Mouse (Mus musculus) heart, embryonic 14.5 days (tissue): ENCODE results near the gene Msh6. TPM values are rescaled to one million over a fixed set of nuclear protein-coding genes. Genes with fewer than 3 reads are reported as not detected.
"Not testable (repeated sequence)": the region's sequence is repeated elsewhere in the genome, so short reads cannot be mapped to it uniquely, and the experiment has no call there.

Experiments used
- ATAC-seq: fragments of 200-750 bp; cut with Nextera tagmentation; 2 replicates; pipeline ENCODE4 v1.8.0; 2017; ENCODE audit warnings: low read depth, moderate TSS enrichment; ENCODE audit not compliant: insufficient number of reproducible peaks, insufficient read depth, low FRiP score
- H3K27ac ChIP-seq, 2 experiments: fragments of 200-500 bp in 1 of 2; fragments of 300-500 bp in 1 of 2; sonication (generic) in 1 of 2; replicated peaks in 1 of 2; 2 replicates each; pipeline ENCODE4 v1.5.1; 2012 to 2014; ENCODE audit warnings: low read depth in 2 of 2, low read length in 2 of 2, control low read depth in 1 of 2, mild to moderate bottlenecking in 1 of 2, mixed read lengths in 1 of 2; ENCODE audit not compliant: control insufficient read depth in 1 of 2, insufficient read depth in 1 of 2
- H3K27me3 ChIP-seq: fragments of 300-500 bp; sonication (generic); 2 replicates; pipeline ENCODE4 v1.6.1; 2014; ENCODE audit warnings: mild to moderate bottlenecking, low read length, control low read depth; ENCODE audit not compliant: control insufficient read depth, insufficient read depth
- H3K36me3 ChIP-seq: fragments of 300-500 bp; sonication (generic); 2 replicates; pipeline ENCODE4 v1.6.1; 2014; ENCODE audit warnings: mild to moderate bottlenecking, control low read depth, low read length, mixed read lengths; ENCODE audit not compliant: control insufficient read depth, insufficient read depth
- H3K4me1 ChIP-seq, 2 experiments: fragments of 200-500 bp in 1 of 2; fragments of 300-500 bp in 1 of 2; sonication (generic) in 1 of 2; 2 replicates each; pipeline ENCODE4 v1.6.1; 2012 to 2014; ENCODE audit warnings: low read length in 2 of 2, control low read depth in 1 of 2, mixed read lengths in 1 of 2; ENCODE audit not compliant: control insufficient read depth in 2 of 2, insufficient read depth in 2 of 2
- H3K4me2 ChIP-seq: fragments of 300-500 bp; sonication (generic); 2 replicates; pipeline ENCODE4 v1.6.1; 2014; ENCODE audit warnings: mild to moderate bottlenecking, low read length
- H3K4me3 ChIP-seq, 2 experiments: fragments of 200-500 bp in 1 of 2; fragments of 300-500 bp in 1 of 2; sonication (generic) in 1 of 2; 2 replicates each; pipeline ENCODE4 v1.5.1; 2012 to 2014; ENCODE audit warnings: low read length in 2 of 2, mild to moderate bottlenecking in 2 of 2, control low read depth in 1 of 2, low read depth in 1 of 2, moderate library complexity in 1 of 2; ENCODE audit not compliant: control insufficient read depth in 1 of 2, insufficient read depth in 1 of 2
- H3K9ac ChIP-seq: fragments of 300-500 bp; sonication (generic); 2 replicates; pipeline ENCODE4 v1.6.1; 2014; ENCODE audit warnings: mild to moderate bottlenecking, low read length
- H3K9me3 ChIP-seq: fragments of 300-500 bp; sonication (generic); 2 replicates; pipeline ENCODE4 v1.6.1; 2016; ENCODE audit warnings: low read length, control low read depth; ENCODE audit not compliant: control insufficient read depth
- WGBS: fragments of 180-500 bp; shearing (Covaris S2); extraction: QIAGEN DNeasy Blood & Tissue Kit; methylation state at CpG from one replicate; pipeline ENCODE4 v1.1.7; 2014; 5-methylcytosine and 5-hydroxymethylcytosine counted together
- polyA plus RNA-seq: library from polyadenylated mRNA; unstranded; fragments of >200 nt; fragmentation: Nextera tagmentation; extraction: Ambion mirVana; gene quantifications from 2 replicates; pipeline ENCODE4 v1.2.1, GENCODE M21; 2014

Gene Msh6
- 27.0 and 29.8 TPM in 2 replicates for polyA plus RNA-seq

DNA sequence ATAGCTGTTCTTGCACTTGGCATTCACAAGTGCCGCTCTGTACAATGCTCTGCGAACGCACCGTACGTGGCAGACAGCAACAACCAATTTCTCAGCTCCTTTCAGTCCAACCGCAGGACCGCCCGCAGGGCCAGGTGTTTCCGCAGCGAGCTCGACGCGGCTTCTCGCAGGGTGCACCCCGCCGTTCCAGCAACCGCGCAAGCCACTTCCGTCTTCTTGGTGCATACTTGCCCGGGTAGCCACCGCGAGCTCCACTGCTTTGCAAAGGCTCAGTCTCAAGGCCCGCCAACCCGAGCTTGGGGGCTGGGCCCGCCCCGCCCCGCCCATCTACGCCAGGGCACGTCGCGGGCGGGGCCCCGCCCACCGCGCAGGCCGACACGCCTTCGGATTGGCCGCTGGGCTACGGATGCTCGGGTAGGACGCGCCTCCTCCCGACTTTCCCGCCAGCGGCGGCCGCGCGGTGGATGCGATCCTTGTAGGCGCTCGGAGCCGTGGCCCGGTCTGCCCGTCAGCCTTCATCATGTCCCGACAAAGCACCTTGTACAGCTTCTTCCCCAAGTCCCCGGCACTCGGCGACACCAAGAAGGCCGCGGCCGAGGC is at the start of gene Msh6:
TSS of gene Msh6 (plus strand) at position 434 of the 600 bp plus-strand sequence.
- Histone ChIP-seq H3K4me3 (peak within 1 kb of the TSS; percentile 67 to 96), H3K36me3 (peaks cover 8% of the 10 kb centered on the region; the same call in 1 of the 2 replicates), H3K27ac (peak within 1 kb of the TSS; percentile 63 to 83), H3K27me3 (no peaks in the 10 kb centered on the region), H3K4me2 (peak within 1 kb of the TSS; percentile 80), H3K9me3 (no peaks in the 10 kb centered on the region), H3K9ac (peak within 1 kb of the TSS; percentile 89), H3K4me1 (peaks cover 2 to 14% of the 10 kb centered on the region in 2 experiments; a peak in 2 of 4 replicates)
- peak; percentile 98 for ATAC-seq
- WGBS = under 1% methylated on average over 62 of the region's 63 CpGs

- Histone ChIP-seq H3K27me3 (no peaks in the 10 kb centered on the region), H3K4me2 (no peak overlapping the region), H3K4me3 (no peak overlapping the region), H3K27ac (no peak overlapping the region), H3K9me3 (no peaks in the 10 kb centered on the region), H3K36me3 (no peaks in the 10 kb centered on the region), H3K9ac (no peak overlapping the region), H3K4me1 (no peaks in the 10 kb centered on the region)
- no peak for ATAC-seq
- 68% methylated on average over 10 of the region's 10 CpGs for WGBS
Observed at GRCm38 (mm10) chr17:87934326-87934725, 40.5 kb upstream of the Msh6 start.

DNA sequence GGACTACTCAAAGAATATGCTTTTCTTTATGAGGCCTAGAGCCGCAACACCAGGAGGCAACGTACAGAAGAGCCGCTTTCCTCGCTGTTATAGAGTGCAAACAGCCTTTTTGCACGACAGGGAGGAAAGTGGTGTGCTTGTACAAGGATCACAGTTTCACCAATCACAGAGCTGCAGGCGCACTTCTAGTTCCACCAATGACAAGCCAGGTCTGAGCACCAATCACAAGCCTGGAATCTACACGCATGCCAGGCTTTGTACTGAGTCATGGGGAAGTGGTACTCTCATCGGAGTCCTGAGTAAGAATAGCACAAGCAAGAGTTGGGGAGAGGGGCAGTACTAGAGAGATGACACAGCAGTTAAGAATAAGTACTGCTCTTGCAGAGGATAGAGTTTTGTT is 40.1 kb upstream of the Msh6 start:
- H3K4me3 ChIP-seq = no peak overlapping the region
- H3K36me3 ChIP-seq = no peaks in the 10 kb centered on the region
- WGBS = 72% methylated on average over 8 of the region's 8 CpGs
- ATAC-seq = no peak
- no peaks in the 10 kb centered on the region for H3K27me3 ChIP-seq
- no peak overlapping the region for H3K4me2 ChIP-seq
- H3K9ac ChIP-seq = no peak overlapping the region
- no peaks in the 10 kb centered on the region for H3K9me3 ChIP-seq
- no peak overlapping the region for H3K27ac ChIP-seq
- no peaks in the 10 kb centered on the region for H3K4me1 ChIP-seq

GRCm38 (mm10) chr17:87936156-87936555 is 38.7 kb upstream of the Msh6 start:
- Histone ChIP-seq H3K4me1 (no peaks in the 10 kb centered on the region), H3K9ac (no peak overlapping the region), H3K27ac (no peak overlapping the region), H3K9me3 (no peaks in the 10 kb centered on the region), H3K27me3 (no peaks in the 10 kb centered on the region), H3K4me2 (no peak overlapping the region), H3K4me3 (no peak overlapping the region), H3K36me3 (no peaks in the 10 kb centered on the region)
- ATAC-seq = no peak
- 79% methylated on average over 4 of the region's 4 CpGs for WGBS

DNA sequence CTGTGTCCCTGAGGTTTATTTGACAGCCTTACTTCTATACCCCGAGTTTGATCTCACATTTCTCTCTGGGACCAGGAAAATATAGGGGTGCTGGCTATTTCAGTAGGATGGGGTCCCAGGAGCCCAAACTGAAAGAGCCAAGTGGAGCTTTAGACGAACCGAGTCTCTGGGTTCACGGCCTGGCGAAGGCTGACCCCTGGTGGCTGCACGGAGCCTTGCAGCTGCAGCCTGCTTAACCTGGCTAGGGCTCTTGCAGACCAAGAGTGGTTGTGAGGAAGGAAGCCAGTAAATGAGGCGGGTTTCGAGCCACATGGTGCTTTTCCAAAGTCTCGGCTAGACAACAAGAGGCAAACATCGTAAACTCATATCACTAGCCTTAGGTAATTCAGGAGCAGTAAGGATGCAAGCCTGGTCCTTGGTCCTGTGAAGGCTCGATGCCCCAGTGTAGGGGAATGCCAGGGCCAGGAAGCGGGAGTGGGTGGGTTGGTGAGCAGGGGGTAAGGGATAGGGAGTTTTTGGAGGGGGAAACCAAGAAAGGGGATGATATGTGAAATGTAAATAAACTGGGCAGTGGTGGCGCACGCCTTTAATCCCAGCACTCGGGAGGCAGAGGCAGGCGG is 25.8 kb upstream of the Msh6 start:
- H3K4me2 ChIP-seq = no peak overlapping the region
- ATAC-seq = no peak
- H3K27me3 ChIP-seq = no peaks in the 10 kb centered on the region
- 0 out of 2 replicates have a peak, but pooled peaks cover 3% of the 10 kb centered on the region for H3K9me3 ChIP-seq
- H3K4me3 ChIP-seq = no peak overlapping the region
- 42% methylated on average over 16 of the region's 16 CpGs for WGBS
- H3K27ac ChIP-seq = no peak overlapping the region
- H3K4me1 ChIP-seq = no peaks in the 10 kb centered on the region
- no peak overlapping the region for H3K9ac ChIP-seq
- H3K36me3 ChIP-seq = no peaks in the 10 kb centered on the region

- not testable (repeated sequence) for H3K4me3 ChIP-seq, H3K9me3 ChIP-seq, H3K27me3 ChIP-seq, H3K4me1 ChIP-seq, H3K4me2 ChIP-seq, H3K36me3 ChIP-seq, H3K9ac ChIP-seq, H3K27ac ChIP-seq, ATAC-seq
- 87% methylated on average over 13 of the region's 13 CpGs for WGBS
Observed at GRCm38 (mm10) chr17:87954618-87955124, 20.2 kb upstream of the Msh6 start.

- WGBS = 69% methylated on average over 12 of the region's 12 CpGs
- 0 out of 2 replicates have a peak, but pooled peaks cover 3% of the 10 kb centered on the region for H3K9me3 ChIP-seq
- H3K9ac ChIP-seq = no peak overlapping the region
- ATAC-seq = no peak
- no peak overlapping the region for H3K4me3 ChIP-seq
- no peaks in the 10 kb centered on the region for H3K27me3 ChIP-seq
- H3K27ac ChIP-seq = no peak overlapping the region
- H3K36me3 ChIP-seq = no peaks in the 10 kb centered on the region
- H3K4me2 ChIP-seq = no peak overlapping the region
- H3K4me1 ChIP-seq = no peaks in the 10 kb centered on the region
Observed at GRCm38 (mm10) chr17:87957096-87957840, 17.6 kb upstream of the Msh6 start.
